Mouse (Mus musculus): ENCODE measurements around the gene Ext2. TPM values are rescaled to one million over a fixed set of nuclear protein-coding genes. Genes with fewer than 3 reads are reported as not detected.

Ext2 gene
- total RNA-seq, 2 experiments from 2014 or later = 26.1 to 41.3 TPM

DNA sequence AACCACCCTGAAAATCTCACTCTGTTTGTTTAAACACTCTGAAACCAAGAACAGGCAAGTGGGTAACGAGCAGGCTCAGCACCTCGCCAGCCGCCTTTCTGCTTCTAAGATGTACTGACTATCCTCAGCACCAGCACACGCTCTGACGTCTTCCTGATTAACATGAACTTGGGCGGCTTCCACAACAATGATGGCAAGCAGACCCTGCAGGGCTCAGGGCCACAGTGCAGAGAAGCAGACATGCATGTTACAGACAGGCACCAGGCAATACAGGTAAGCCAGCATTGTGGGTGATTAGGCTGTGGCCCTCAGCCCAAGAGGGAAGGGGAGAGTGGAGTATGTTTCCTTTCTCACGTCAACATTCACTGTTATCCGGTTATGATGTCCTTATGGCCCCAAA, 14.9 kb downstream of the Ext2 start:
- ATAC-seq (replicated peaks; ENCODE audit: poor library complexity) = no peak

DNA sequence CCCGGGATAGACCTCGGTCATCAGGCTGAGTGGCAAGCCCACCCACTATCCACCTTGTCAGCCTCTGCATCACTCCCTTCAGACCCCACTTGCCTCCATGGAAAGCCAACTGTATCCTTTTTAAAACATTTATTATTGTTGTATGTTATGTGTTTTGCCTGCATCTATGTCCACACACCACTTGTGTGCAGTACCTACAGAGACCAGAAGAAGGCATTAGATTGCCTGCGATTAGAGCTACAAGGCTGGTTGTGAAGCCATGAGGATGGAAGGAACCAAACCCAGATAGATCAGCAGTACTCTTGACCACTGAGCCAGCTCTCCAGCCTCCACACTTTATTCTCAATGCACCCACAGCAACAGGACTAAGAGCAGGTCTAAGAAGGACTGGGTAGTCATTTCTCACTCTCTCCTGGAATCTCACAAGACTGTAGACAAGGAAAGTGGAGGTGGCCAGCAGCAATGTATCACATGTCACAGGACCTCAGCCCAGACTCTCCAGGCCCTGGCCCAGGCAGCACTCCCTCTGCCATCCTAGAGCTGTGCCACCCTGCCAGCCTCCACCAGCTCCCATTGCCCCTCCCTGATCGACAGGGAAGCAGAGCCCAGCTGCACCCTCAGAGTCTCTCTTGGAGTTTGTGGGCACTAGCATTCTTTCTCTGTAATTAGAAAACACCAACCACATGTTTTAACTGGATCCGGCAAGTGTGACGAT, 15.7 kb downstream of the Ext2 start:
- no peak for ATAC-seq (replicated peaks; ENCODE audit: poor library complexity)

DNA sequence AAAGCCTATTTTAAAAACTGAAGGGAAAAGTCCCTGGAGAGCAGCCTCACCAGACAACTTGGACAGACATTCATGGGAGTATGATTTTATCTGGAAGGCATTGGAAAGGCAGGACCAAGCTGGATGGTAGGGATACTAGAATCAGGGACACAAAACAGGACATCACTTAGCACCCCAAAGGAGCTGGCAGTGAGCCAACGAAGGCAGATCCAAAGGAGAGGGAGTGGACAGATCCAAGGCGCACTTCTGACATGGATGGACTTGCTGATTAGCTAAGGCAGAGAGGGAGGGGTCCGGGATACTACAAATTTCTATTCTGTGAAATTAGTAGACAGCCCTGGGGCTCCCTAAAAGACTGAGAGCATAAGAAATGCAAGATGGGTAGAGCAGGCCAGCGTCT, 16.8 kb downstream of the Ext2 start:
- ATAC-seq (replicated peaks; ENCODE audit: poor library complexity) = no peak

DNA sequence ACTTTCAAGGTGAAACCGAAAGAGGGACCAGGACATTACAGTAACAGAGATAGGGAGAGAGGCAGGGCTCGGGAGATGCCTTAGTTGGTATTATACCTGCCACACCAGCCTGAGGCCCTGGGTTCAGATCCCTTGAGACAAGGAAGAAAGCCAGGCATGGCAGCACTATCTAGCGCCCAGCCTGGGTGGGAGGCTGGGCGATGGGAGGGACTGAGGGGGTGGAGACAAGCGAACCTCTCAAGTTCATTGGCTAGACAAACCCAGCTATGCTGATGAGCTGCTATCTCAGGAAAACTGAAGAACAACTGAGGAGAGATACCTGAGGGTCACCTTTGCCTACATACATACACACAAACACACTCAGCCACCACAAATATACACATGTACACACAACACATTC, 17.3 kb downstream of the Ext2 start:
- peak; percentile 59 for ATAC-seq (replicated peaks; ENCODE audit: poor library complexity)

DNA sequence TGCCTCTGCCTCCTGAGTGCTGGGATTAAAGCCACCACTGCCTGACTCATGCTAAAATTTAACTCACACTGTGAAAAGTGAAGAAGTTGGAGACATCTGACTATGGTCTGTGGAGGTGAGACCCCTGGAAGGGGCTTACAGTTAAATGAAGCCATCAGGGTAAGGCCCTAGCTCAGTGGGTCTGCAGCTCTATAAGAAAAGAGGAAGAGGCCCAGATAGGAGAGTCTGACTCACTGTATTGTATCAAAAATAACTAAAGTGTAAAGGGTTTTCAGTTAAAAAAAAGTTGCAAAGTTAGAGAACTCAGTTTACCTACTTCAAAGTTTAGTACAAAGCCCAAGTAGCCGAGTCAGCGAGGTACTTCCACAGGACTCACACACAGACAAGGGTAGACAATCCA, 19.4 kb downstream of the Ext2 start:
- ATAC-seq (replicated peaks; ENCODE audit: poor library complexity) = no peak

DNA sequence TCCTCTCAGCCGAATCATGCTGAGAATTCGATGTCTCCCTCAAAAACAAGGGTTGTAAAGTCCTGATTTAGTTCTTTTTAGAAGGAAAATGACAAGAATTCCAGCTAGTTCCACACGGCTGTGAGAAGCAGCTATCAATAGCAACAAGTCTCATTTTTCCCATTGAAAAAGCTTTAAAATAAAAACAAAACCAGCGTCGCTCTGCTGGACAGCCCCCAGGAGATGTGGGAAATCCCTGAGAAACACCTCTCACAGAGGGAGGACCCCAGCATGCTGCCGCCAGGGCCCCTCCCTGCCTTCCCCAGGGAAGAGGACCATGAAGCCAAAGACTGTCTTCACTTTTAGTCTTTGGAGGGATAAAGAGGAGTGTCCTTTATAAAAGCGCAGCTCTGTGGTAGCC, 21.3 kb downstream of the Ext2 start:
- ATAC-seq (replicated peaks; ENCODE audit: poor library complexity) = no peak

DNA sequence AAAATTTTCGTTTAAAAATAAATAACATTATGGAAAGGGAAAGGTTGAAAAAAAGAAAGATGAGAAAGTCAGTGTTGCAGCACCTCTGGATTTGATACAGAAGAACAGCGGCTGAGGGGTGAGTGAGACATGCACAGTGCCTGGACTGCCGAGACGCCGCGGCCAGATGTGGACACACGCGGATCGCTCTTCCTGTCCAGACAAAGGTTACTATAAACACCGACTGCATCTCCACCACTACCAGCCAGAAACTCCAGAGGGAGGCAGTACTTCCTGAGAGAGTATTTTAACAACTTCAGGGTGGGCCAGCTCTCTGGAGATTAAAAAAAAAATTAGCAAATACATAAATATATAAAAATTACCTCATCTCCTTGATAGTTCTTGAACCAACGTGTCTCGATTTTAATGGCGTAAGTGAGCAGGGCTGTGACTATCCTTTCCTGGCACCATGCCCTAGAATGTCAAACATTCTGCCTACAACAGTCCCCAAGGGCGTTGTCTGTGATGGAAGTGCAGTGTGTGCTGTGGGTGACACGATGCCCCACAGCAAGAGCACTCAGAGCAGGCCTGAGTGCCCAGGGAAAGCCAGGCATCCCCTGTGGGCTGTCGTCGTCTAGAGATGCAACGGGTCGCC, 25.1 kb downstream of the Ext2 start:
- ATAC-seq (replicated peaks; ENCODE audit: poor library complexity) = no peak

DNA sequence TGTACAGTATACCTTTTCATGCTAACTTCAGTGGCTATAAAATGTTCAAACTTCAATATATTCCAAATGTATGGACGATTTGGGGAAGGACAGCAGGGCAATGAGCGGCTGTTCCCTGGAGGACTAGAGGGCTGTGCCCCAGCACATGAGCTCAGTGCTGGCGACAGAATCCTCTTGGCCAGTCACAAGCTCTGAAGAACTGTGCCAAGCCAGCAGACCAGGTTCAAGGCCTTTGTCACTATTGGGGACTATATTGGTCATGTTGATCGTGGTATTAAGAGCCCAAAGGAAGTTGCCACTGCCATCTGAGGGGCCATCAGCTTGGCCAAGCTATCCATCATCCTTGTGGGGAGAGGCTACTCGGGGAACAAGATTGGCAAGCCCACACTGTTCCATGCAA, 28.0 kb downstream of the Ext2 start:
- no peak for ATAC-seq (replicated peaks; ENCODE audit: poor library complexity)

DNA sequence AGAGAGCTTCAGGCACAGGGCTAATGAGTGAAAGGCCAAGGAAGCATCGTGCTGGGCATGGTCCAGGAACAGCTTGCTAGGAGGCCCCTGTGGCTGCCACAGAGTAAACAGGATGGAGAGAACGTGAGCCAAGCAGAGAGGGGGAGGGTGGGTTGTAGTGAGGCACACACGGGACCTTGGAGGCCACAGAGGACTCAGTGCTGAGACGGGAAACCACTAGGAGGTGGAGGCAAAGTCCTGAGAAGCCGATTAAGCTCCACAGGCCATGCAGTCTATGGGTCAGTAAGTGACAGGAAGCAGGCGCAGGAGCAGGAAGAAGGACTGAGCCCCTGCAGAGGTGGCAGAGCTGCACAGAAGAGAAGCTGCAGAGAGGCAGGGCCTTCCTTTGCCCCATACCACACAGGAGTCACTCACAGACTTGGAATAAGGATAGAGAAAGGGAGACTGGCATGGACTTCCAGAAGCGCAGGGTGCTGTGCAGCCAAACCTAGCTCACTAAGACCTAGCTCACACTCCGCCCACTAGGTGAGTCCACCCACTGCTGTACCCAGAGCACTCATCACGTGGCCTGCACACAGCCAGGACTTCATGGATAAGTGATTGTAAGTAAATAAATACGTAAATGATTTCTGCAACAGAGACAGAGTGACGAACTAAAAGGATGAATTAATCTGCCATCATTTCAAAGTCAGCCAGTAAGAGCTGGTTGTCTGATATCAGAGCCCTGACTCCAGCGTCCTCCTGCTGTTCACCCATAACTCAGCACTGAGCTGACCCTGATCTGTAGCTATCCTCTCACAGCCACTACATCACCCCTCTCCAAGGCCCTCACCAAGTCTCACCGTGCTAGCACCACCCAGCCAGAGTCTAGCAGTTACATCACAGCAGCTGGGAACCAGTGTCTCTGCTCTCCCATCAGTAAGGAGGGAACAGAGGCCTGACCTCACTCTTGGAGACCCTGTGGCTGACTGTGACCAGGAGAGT, 30.6 kb downstream of the Ext2 start:
- ATAC-seq (replicated peaks; ENCODE audit: poor library complexity) = peak; percentile 29; the same call in 1 of the 2 replicates

DNA sequence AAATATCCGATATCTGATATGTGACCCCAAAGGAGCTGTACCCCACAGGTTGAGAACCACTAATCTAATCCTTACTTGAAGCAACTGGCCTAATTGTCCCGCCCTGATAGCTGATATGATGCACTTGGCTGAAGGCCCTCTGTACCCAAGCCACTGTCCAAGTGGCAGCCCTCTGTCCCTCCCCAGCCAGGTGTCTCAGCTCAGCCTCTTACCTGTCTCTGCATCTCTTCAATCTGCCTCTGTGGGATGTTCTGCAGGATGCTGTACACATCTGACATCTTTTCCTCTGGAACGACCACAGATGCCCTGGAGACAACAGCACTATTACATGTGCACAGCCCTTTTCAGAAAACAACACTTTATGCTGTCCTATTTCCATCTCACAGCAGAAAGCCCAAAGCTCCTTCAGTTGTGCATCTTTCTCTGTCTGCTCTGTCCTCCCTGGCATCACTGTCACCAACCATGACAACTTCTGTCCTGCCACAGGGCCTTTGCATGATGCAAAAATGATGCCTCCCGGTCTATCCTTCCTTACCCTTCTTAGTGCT, 31.5 kb downstream of the Ext2 start:
- no peak for ATAC-seq (replicated peaks; ENCODE audit: poor library complexity)

DNA sequence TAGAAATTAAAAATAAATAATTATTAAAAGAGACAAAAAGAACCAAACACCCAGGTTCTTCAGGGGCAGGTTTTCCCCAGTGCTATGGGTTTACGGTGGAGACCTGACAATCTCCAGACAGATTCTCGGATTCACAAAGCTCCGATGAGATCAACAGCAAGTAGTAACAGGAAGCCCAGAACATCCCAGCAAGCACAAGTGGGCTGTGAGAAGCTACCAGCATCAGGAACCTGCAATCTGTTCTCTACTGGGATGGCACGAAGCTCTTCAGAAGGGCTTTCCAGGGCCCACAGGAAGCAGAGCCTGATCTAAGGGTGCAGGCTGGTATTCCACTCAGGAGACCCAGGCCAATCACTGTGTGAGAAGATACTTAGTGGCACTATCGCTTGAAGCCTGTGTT, 33.8 kb downstream of the Ext2 start:
- no peak for ATAC-seq (replicated peaks; ENCODE audit: poor library complexity)

DNA sequence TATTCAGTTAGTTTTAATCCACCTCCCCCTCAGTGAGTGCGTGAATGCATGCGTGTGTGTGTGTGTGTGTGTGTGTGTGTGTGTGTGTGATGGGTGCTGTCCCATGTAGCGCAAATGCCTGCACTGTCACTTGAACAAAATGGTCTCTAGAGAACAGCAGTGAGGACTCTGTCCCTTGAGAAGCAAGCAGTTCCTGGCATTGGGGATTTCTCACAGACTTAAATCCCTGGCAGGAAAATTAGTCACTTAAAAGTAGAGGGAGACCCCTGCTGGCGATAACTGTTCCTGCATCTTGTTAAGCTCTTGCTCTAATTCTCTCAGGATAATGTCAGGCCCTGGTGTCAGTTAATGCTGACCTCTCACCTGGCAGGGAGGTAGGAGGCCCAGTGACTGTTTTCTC, 36.2 kb downstream of the Ext2 start:
- ATAC-seq (replicated peaks; ENCODE audit: poor library complexity) = peak; percentile 77

DNA sequence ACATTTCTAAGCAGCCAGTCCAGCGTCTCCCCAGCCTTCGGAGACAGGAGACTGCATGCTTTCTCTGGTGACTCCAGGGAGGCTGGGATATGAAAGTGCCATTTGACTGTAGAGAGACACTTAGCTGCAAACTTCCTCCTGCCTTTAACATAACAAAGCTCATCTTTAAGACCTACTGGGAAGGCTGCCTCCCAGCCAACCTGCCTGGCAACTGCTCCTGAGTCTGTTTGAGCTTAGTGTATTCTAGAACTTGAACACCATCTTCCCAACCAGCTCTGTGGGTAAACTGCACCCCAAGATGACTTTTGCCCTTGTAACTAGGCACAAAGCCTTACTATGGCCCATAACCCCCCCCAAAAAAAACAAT, 37.0 kb downstream of the Ext2 start:
- ATAC-seq (replicated peaks; ENCODE audit: poor library complexity) = no peak

DNA sequence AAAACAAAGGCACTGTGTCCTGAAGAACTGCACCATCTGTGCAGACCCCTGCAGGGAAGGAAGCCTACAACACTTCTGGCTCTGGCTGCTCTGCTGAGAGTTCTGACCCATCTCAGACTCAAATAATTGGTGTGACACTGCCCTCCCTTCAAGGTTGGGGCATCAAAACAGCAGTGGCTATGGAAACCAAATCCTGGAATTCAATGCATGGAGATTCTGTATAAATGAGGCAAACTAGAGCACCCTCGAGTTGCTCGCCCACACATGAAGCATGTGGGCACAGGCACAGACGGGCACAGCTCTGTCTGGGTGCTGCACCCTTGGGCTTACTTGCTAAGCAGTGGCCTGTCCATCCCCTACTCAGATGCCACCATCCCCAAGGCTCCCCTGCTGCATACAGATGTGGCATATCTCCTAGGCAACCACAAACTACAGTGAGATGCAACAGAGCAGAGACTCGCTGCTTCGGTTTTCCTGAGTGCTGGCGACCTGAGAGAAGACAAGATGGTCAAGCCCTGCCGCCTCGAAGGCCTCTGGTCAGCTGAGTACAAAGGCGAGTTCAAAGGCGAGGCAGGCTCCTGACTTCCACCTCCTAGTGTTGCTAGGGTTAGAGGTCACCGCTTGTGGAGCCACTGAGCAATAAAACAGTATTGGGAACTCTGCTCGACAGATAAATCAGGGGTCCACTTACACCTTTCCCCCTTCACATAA, 37.5 kb downstream of the Ext2 start:
- no peak for ATAC-seq (replicated peaks; ENCODE audit: poor library complexity)

DNA sequence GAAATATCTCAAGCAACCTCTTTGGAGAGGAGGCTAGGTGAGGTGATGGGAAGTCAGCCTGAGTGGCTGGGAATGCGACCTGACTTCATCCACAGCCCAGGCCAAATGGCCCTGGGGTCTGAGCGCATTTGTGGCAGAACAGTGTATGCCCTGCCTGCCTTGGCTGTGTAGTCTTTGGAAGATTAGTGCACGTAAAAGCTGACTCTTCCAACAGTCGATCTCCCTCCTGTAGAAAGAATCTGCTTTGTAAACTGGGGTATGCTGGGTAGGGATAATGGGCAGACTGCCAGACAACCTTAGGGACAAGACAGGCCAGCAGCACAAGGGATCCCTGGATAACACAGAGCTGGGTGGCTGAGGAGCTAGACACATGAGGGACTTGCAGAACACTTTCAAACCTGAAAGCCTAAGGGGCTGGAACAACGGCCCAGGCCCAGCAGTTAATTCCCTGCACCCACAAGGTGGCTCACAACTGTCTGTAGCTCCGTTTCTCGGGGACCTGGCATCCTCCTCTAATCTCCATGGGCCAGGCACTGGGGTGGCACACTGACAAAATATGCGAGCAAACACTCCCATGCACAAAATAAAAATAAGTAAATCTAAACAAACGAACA, 38.3 kb downstream of the Ext2 start:
- ATAC-seq (replicated peaks; ENCODE audit: poor library complexity) = no peak

DNA sequence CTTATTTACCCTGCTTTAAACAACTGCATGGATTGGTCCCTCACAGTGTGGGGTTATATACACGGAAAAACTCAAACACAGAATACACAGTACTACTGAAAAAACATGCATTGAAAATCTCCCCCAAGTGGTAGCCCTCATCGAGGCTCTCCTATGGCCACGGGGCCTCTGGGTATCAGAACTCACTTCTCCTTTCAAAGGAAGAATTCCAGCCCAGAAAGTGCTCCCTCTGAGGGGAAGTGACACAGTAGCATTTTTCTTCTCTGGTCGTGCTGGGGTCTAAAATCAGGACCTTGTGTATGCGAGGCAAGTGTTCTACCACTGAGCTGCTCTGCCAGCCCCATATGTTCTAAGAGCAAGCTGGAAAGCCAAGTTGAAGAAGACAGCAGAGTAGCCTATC, 39.7 kb downstream of the Ext2 start:
- peak; percentile 64 for ATAC-seq (replicated peaks; ENCODE audit: poor library complexity)

DNA sequence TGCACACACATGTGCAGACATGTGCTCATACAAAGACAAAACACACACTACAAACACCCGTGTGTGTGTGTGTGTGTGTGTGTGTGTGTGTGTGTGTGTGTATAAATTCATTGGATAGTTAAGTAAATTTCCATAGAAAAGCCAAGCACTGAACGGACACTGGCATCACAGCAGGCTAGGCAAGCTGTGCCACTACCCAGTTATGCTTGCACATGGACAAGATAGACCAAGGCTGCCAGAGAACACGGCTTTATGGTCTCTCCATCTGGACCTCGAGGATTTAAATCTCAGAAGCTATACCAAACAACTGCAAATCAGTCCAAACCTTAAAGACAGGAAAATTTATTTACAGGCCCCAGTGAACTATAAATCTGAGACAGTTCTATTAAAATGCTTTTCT, 40.2 kb downstream of the Ext2 start:
- no peak for ATAC-seq (replicated peaks; ENCODE audit: poor library complexity)

DNA sequence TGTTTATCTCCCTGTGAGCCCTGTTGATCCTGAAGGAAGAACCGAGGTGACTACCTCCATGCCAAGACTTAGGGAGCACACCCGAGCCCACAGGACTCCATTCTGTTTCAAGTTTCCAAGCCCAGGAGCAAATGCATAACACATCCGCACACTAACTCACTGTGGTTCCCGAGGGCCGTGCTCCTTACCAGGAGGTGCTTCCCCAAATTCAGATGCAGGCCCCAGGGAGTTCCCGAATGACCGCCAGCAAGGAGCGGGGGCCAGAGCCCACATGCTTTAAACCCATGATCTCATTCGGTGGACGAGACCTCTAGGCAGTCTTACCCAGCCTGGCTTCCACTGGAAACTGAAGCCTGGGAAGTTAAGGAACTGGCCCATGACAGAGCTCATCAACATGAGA, 41.8 kb downstream of the Ext2 start:
- no peak for ATAC-seq (replicated peaks; ENCODE audit: poor library complexity)

DNA sequence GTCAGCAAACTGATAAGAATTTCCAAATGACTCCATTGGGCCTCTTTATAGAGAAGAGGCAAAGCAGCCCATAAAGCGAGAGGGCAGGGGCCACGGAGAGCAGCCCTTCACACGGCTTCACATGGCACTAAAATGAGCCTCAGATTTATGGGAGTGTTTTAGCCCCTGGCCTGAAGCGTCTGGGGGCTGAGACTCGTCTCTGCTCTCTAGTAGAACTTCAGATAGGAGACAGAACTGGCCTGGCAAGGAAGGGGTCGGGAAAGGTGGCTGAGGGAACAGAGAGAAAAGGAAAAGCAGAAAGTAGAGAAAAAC, 42.5 kb downstream of the Ext2 start:
- ATAC-seq (replicated peaks; ENCODE audit: poor library complexity) = no peak

DNA sequence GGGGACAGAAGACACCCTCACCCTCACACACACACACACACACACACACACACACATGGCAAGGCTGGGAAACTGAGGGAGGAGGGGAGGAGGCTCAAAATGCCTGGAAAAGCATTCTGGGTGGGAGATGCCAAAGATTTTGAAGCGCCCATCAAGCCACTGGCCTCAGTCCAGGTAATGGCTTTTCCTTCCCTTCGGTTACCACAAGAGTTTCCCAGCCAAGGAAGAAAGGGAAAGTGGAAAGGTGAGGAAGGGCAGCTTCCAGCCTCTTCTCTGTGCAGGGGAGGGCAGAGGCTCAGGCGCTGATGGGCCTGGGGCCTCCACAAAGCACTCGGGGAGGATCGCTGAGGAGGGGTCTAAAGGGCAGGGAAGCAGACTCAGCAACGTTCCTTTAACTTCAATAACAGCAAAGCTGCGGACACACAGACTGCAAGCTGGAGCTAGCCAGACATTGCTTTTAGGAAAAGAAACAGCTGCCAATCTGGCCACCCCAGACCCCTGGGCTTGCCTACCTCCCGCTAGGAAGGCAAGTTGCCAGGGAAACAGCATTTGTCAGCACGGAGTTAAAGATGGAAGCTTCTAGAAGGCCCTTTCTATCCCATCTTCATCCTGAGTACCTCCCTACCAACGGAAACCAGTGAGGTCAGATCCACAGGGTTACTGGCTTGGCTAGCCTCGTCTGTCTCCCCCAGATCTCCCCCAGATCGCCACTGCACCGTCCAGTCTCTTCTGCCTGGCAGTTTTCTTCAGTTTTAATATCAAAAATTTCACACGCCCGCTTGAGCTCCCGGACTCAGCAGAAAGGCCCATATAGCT, 43.1 kb downstream of the Ext2 start:
- ATAC-seq (replicated peaks; ENCODE audit: poor library complexity) = no peak
